Mouse (Mus musculus) myocyte (in vitro differentiated cells): ENCODE results near the gene Nipal3.

ENCODE experiments used
- CEBPB ChIP-seq: IDR thresholded peaks from 2 replicates; pipeline ENCODE4 v1.6.1; 2011; ENCODE audit warnings: mild to moderate bottlenecking, moderate library complexity; ENCODE audit not compliant: poor library complexity, insufficient read depth, severe bottlenecking
- MAX ChIP-seq: IDR thresholded peaks from one replicate; pipeline ENCODE4 v1.6.1; 2011; ENCODE audit warnings: low read depth, mild to moderate bottlenecking, control low read depth
- MYOD1 ChIP-seq, 3 experiments: IDR thresholded peaks; one replicate each; pipeline ENCODE4 v1.6.1; 2011; ENCODE audit warnings: control low read depth in 2 of 3, low read depth in 2 of 3, mild to moderate bottlenecking in 2 of 3, moderate library complexity in 1 of 3; ENCODE audit not compliant: insufficient read length in 2 of 3, control insufficient read depth in 1 of 3
- MYOG ChIP-seq, 3 experiments: IDR thresholded peaks; one replicate each; pipeline ENCODE4 v1.6.1; 2011; ENCODE audit warnings: control low read depth in 2 of 3, low read depth in 2 of 3, mild to moderate bottlenecking in 2 of 3; ENCODE audit not compliant: insufficient read length in 2 of 3, control insufficient read depth in 1 of 3, insufficient read depth in 1 of 3
- POLR2A ChIP-seq: IDR thresholded peaks from one replicate; pipeline ENCODE4 v1.6.1; 2011; ENCODE audit warnings: low read depth, mild to moderate bottlenecking, control low read depth, moderate library complexity; ENCODE audit not compliant: insufficient read length
- POLR2AphosphoS2 ChIP-seq: IDR thresholded peaks from one replicate; pipeline ENCODE4 v1.6.1; 2011; ENCODE audit warnings: low read depth, control low read depth; ENCODE audit not compliant: insufficient read length
- REST ChIP-seq: IDR thresholded peaks from one replicate; pipeline ENCODE4 v1.6.1; 2011; ENCODE audit warnings: mild to moderate bottlenecking, control low read depth, moderate library complexity; ENCODE audit not compliant: insufficient read depth, insufficient read length
- SRF ChIP-seq: IDR thresholded peaks from one replicate; pipeline ENCODE4 v1.6.1; 2011; ENCODE audit warnings: low read depth; ENCODE audit not compliant: control insufficient read depth, insufficient read length
- TCF12 ChIP-seq: IDR thresholded peaks from one replicate; pipeline ENCODE4 v1.6.1; 2011; ENCODE audit warnings: mild to moderate bottlenecking, control low read depth; ENCODE audit not compliant: poor library complexity, insufficient read depth, severe bottlenecking
- USF1 ChIP-seq: IDR thresholded peaks from one replicate; pipeline ENCODE4 v1.6.1; 2011; ENCODE audit warnings: low read depth, mild to moderate bottlenecking, control low read depth, moderate library complexity

DNA sequence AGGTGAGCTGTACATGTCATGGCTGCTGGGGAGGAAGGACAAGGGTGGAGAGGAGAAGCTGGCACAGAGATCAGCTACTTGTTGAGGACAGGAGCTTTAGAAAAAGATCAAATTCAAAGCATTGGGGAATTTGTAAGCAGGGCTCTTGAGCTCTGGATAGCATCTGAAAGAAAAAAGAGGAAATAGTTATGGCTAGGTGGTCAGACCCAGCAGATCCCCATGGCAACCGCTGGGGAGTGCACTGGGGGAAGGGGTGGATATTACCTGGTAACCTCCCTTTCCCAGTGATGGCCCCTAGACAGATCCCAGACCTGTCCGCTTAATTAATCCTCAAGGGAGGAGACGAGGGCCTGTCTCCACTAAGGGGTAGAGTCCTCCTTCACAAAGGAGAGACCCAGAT lies 5.0 kb upstream of the Nipal3 start:
- TF ChIP-seq MAX (no peak), USF1 (no peak), CEBPB (no peak), POLR2A (no peak), SRF (no peak), POLR2AphosphoS2 (no peak), MYOG (IDR thresholded peaks at IDR 0.05; ENCODE audit: control insufficient read depth in 1 of 3, insufficient read depth in 1 of 3, insufficient read length in 2 of 3, low read depth in 2 of 3) (no peak), REST (no peak), MYOD1 (IDR thresholded peaks at IDR 0.05; ENCODE audit: control insufficient read depth in 1 of 3, insufficient read length in 2 of 3, low read depth in 2 of 3) (no peak), TCF12 (no peak)
